Mouse (Mus musculus): ENCODE data around the gene Zkscan14. TPM values are rescaled to one million over a fixed set of nuclear protein-coding genes. Genes with fewer than 3 reads are reported as not detected.
"Not testable (repeated sequence)": the region's sequence is repeated elsewhere in the genome, so short reads cannot be mapped to it uniquely, and the experiment has no call there.

Zkscan14 gene
- polyA plus RNA-seq (2014; fragmentation: Nextera tagmentation; extraction: Ambion mirVana), result 13.9 and 16.4 TPM in 2 replicates

DNA sequence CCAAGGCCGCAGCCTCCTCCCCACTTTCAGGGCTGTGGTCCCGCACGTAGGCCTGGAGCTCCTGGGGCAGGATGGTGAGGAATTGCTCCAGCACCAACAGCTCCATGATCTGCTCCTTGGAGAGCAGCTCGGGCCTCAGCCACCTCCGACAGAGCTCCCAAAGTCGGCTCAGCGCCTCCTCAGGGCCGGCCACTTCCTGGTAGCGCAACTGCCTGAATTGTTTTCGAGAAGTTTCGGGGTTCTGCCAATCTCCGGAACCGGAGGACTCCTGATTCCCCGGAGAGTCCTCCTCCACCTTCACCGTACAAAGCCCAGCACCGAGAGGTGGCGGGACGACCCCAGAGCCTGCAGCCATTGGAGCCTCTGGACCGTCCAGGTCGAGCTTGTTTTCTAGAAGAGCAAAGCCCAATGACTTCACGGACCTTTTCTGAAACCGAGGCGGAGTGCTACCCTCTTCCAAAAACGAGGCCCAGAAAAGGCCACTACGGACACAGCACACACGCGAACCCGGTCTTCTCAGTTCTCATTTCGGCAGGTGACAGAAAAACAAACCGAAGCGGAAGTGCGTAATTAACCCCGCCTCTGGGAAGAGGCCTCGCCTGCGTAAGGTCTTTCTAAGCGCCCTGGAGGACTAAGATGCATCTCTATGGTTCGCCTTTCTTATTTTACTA lies at the start of gene Zkscan14:
Gene Zkscan14 (minus strand): TSS at position 548 of the 671 bp plus-strand sequence.
- no peaks in the 10 kb centered on the region for H3K27me3 ChIP-seq (ENCODE audit: control insufficient read depth, insufficient read depth, low read length)
- peak within 1 kb of the TSS; percentile 82 for H3K4me3 ChIP-seq (replicated peaks; ENCODE audit: low read depth, low read length)
- H3K36me3 ChIP-seq (ENCODE audit: control insufficient read depth, insufficient read depth, low read length), result peaks cover 8% of the 10 kb centered on the region; the same call in 1 of the 2 replicates
- 3% methylated on average over 37 of the region's 37 CpGs for WGBS
- peak within 1 kb of the TSS; percentile 63 for H3K27ac ChIP-seq (replicated peaks; ENCODE audit: low read depth, low read length)
- H3K4me1 ChIP-seq (ENCODE audit: control insufficient read depth, insufficient read depth, low read length), result peaks cover 18% of the 10 kb centered on the region
- peak within 1 kb of the TSS; percentile 97 for H3K4me2 ChIP-seq (ENCODE audit: low read length)
- peak; percentile 19; the same call in 1 of the 2 replicates for ATAC-seq (ENCODE audit: low FRiP score, low TSS enrichment)
- DNase-seq, result peak; percentile 95
- H3K9ac ChIP-seq (replicated peaks; ENCODE audit: low read length), result peak within 1 kb of the TSS; percentile 75
- no peaks in the 10 kb centered on the region for H3K9me3 ChIP-seq (ENCODE audit: control insufficient read depth, low read length)

DNA sequence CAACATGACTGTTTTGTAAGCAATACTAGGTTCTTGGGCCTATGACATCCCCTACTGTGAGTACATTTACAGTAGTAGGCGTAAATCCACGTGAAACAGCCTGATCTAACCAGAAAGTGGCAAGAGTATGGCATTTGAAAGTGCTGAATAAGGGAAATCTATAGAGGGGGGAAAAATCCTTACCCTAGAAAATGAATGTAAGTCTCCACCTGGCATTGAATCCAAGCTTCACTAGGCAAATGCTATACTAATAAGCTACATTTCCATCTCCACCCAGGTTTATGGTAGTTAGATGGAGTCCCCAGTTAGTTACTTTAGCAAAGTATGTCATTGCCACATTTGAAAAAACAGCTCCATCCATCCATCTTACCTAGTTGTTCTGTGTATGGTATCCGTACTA lies 47.9 kb upstream of the Zkscan14 start:
- no peaks in the 10 kb centered on the region for H3K27me3 ChIP-seq (ENCODE audit: control insufficient read depth, insufficient read depth, low read length)
- no peak overlapping the region for H3K4me2 ChIP-seq (ENCODE audit: low read length)
- ATAC-seq (ENCODE audit: low FRiP score, low TSS enrichment) (no peak), DNase-seq (no peak)
- no peak overlapping the region for H3K9ac ChIP-seq (replicated peaks; ENCODE audit: low read length)
- H3K27ac ChIP-seq (replicated peaks; ENCODE audit: low read depth, low read length), result no peak overlapping the region
- H3K36me3 ChIP-seq (ENCODE audit: control insufficient read depth, insufficient read depth, low read length), result peaks cover 46% of the 10 kb centered on the region
- no peaks in the 10 kb centered on the region for H3K4me1 ChIP-seq (ENCODE audit: control insufficient read depth, insufficient read depth, low read length)
- 97% methylated on average over 3 of the region's 3 CpGs for whole genome bisulfite sequencing
- H3K4me3 ChIP-seq (replicated peaks; ENCODE audit: low read depth, low read length), result no peak overlapping the region
- H3K9me3 ChIP-seq (ENCODE audit: control insufficient read depth, low read length), result no peaks in the 10 kb centered on the region

DNA sequence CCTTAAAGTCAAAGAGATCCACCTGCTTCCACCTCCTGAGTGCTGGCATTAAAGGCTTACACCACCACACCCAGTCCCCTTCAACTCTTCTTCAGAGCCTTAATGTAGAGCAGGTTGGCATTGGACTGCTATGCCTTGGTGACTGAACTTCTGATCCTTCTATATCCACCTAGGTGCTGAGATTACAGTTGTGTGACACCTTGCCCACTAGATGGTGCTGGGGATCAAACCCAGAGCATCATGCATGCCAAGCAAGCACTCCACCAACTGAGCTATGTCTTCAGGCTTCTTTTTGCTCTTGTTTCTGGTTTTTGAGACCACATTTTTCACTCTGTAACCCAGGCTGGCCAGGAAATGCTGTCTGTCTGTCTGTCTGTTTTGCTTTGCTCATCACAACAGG lies 33.0 kb upstream of the Zkscan14 start:
- ATAC-seq (ENCODE audit: low FRiP score, low TSS enrichment) (no peak), DNase-seq (peak; percentile 54)
- Histone ChIP-seq H3K27me3 (ENCODE audit: control insufficient read depth, insufficient read depth, low read length) (no peaks in the 10 kb centered on the region), H3K9me3 (ENCODE audit: control insufficient read depth, low read length) (no peaks in the 10 kb centered on the region), H3K4me1 (ENCODE audit: control insufficient read depth, insufficient read depth, low read length) (peaks cover 5% of the 10 kb centered on the region), H3K36me3 (ENCODE audit: control insufficient read depth, insufficient read depth, low read length) (peaks cover 60% of the 10 kb centered on the region), H3K27ac (replicated peaks; ENCODE audit: low read depth, low read length) (no peak overlapping the region), H3K4me2 (ENCODE audit: low read length) (no peak overlapping the region), H3K9ac (replicated peaks; ENCODE audit: low read length) (no peak overlapping the region), H3K4me3 (replicated peaks; ENCODE audit: low read depth, low read length) (no peak overlapping the region)

DNA sequence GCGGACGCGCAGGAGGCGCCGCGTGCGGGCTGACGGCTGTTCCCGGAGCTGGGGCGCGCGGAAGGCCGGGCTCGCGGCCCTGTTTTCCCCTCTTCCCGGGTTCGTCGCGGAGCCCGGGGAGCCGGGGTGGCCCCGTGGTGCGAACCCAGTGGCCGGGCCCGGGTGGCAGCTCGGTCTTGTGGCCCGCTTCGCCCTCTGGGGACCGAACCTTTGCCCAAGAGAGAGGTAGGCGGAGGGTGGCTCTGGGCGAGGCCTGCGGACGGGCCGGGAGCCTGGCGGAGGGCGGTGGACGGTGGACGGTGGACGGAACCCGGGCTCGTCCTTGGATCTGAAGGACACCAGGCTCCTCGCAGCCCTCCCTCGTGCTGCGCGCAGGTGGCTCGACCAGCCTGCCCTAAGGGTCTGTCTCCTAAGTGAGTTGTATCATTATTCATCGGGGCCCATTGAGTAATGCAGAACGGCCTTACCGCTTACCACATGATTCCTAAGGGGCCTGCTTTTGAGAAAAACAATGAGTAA lies 30.3 kb upstream of the Zkscan14 start:
- Histone ChIP-seq H3K27me3 (ENCODE audit: control insufficient read depth, insufficient read depth, low read length) (no peaks in the 10 kb centered on the region), H3K9me3 (ENCODE audit: control insufficient read depth, low read length) (no peaks in the 10 kb centered on the region), H3K4me3 (replicated peaks; ENCODE audit: low read depth, low read length) (peak overlapping the region; percentile 99), H3K27ac (replicated peaks; ENCODE audit: low read depth, low read length) (peak overlapping the region; percentile 92), H3K4me2 (ENCODE audit: low read length) (peak overlapping the region; percentile 90), H3K36me3 (ENCODE audit: control insufficient read depth, insufficient read depth, low read length) (peaks cover 36% of the 10 kb centered on the region), H3K4me1 (ENCODE audit: control insufficient read depth, insufficient read depth, low read length) (peaks cover 5% of the 10 kb centered on the region), H3K9ac (replicated peaks; ENCODE audit: low read length) (peak overlapping the region; percentile 97)
- under 1% methylated on average over 49 of the region's 49 CpGs for WGBS
- ATAC-seq (ENCODE audit: low FRiP score, low TSS enrichment) (peak; percentile 71), DNase-seq (peak; percentile 27)

DNA sequence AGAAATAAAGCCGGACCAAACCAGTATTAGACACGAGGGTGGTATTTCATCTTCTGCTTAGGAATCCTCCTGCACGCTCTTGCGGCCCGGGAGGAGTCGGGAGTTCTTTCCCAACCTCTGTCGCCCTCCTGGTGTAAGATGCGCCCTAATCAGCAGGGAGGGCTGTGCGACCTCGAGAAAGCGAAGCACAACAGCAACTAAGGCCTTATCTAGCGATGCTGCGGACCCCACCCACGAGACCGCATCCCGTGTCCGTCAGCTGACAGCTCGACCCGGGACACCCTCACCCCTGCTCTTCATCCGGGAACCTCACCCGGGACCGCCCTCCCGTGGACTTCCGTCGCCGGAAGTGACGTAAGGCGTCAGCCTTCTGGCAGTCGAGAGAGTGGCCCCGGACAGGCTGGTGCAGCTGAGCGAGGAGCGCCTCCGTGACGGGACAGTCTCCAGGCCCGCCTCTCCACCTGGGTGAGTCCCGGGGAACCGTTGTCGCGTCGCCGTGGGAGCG lies 29.8 kb upstream of the Zkscan14 start, which contains the start of gene Zfp655:
Gene Zfp655 (plus strand): TSS at position 349 of the 505 bp plus-strand sequence.
- Histone ChIP-seq H3K4me2 (ENCODE audit: low read length) (peak within 1 kb of the TSS; percentile 90), H3K27me3 (ENCODE audit: control insufficient read depth, insufficient read depth, low read length) (no peaks in the 10 kb centered on the region), H3K9me3 (ENCODE audit: control insufficient read depth, low read length) (no peaks in the 10 kb centered on the region), H3K27ac (replicated peaks; ENCODE audit: low read depth, low read length) (peak within 1 kb of the TSS; percentile 92), H3K36me3 (ENCODE audit: control insufficient read depth, insufficient read depth, low read length) (peaks cover 32% of the 10 kb centered on the region), H3K4me3 (replicated peaks; ENCODE audit: low read depth, low read length) (peak within 1 kb of the TSS; percentile 99), H3K4me1 (ENCODE audit: control insufficient read depth, insufficient read depth, low read length) (peaks cover 5% of the 10 kb centered on the region), H3K9ac (replicated peaks; ENCODE audit: low read length) (peak within 1 kb of the TSS; percentile 97)
- peak; percentile 98 for DNase-seq
- WGBS, result under 1% methylated on average over 42 of the region's 42 CpGs
- ATAC-seq (ENCODE audit: low FRiP score, low TSS enrichment), result peak; percentile 97

DNA sequence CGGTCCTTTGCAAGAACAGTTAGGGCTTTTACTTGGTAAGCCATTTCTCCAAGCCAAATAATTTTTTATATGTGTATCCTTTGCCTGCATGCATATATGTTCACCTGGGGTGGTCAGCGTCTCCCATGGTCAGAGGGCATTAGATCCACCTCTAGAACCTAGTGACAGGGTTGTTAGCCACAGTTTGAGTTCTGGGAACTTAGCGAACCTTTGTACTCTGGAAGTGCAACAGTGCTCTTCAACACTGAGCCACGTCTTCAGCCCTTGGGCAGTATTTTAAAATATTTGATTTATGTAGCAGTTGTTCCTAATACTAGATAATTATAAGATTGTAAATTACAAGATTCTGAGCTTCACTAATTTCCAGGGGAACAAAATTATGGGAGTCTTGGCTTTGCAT lies 29.0 kb upstream of the Zkscan14 start:
- Histone ChIP-seq H3K36me3 (ENCODE audit: control insufficient read depth, insufficient read depth, low read length) (peaks cover 25% of the 10 kb centered on the region), H3K4me3 (replicated peaks; ENCODE audit: low read depth, low read length) (peak overlapping the region; percentile 99), H3K27me3 (ENCODE audit: control insufficient read depth, insufficient read depth, low read length) (no peaks in the 10 kb centered on the region), H3K9ac (replicated peaks; ENCODE audit: low read length) (peak overlapping the region; percentile 97; the same call in 1 of the 2 replicates), H3K4me1 (ENCODE audit: control insufficient read depth, insufficient read depth, low read length) (peaks cover 5% of the 10 kb centered on the region), H3K4me2 (ENCODE audit: low read length) (peak overlapping the region; percentile 90), H3K27ac (replicated peaks; ENCODE audit: low read depth, low read length) (no peak overlapping the region; the same call in 1 of the 2 replicates), H3K9me3 (ENCODE audit: control insufficient read depth, low read length) (no peaks in the 10 kb centered on the region)
- whole genome bisulfite sequencing, result 89% methylated on average over 4 of the region's 4 CpGs
- ATAC-seq (ENCODE audit: low FRiP score, low TSS enrichment) (no peak), DNase-seq (no peak)

DNA sequence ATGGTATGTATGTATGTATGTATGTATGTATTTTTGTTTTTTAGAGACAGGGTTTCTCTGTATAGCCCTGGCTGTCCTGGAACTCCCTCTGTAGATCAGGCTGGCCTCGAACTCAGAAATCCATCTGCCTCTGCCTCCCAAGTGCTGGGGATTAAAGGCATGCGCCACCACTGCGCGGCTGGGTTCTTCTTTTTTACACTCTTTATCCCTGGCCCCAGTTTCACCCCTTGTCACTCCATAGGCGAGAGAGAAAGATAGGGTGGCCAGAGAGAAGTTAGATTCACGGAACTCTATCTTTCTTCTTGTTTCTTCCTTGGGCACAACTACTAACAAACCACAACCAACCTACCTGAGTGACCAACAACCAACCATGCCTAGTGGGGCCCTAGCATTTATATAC lies 27.6 kb upstream of the Zkscan14 start:
- H3K27me3 ChIP-seq (ENCODE audit: control insufficient read depth, insufficient read depth, low read length); H3K4me3 ChIP-seq (replicated peaks; ENCODE audit: low read depth, low read length); H3K9ac ChIP-seq (replicated peaks; ENCODE audit: low read length); H3K9me3 ChIP-seq (ENCODE audit: control insufficient read depth, low read length); ATAC-seq (ENCODE audit: low FRiP score, low TSS enrichment); H3K4me2 ChIP-seq (ENCODE audit: low read length); DNase-seq; H3K4me1 ChIP-seq (ENCODE audit: control insufficient read depth, insufficient read depth, low read length); H3K27ac ChIP-seq (replicated peaks; ENCODE audit: low read depth, low read length): not testable (repeated sequence)
- peaks cover 12% of the 10 kb centered on the region for H3K36me3 ChIP-seq (ENCODE audit: control insufficient read depth, insufficient read depth, low read length)
- 83% methylated on average over 6 of the region's 6 CpGs for WGBS

DNA sequence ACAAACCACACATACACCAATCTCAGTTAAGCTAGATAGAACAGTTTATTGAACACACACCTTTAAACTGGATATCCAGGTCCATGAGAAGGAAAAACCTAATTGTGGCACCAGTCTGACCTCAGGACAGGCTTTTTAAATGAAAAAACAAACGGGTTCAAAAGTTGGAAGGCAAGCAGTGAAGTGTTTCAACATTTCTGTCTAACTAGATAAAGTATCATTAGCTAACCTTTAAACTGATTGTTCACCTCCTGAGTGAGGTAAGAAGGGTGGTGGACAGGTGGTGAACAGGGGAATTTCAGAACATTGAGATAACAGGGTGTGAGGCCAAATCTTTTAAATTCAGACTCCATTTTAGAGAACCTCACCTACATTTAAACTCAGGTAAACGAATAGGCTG lies 24.8 kb upstream of the Zkscan14 start:
- Histone ChIP-seq H3K9me3 (ENCODE audit: control insufficient read depth, low read length) (no peaks in the 10 kb centered on the region), H3K4me3 (replicated peaks; ENCODE audit: low read depth, low read length) (no peak overlapping the region), H3K4me1 (ENCODE audit: control insufficient read depth, insufficient read depth, low read length) (no peaks in the 10 kb centered on the region), H3K4me2 (ENCODE audit: low read length) (no peak overlapping the region), H3K27ac (replicated peaks; ENCODE audit: low read depth, low read length) (no peak overlapping the region), H3K9ac (replicated peaks; ENCODE audit: low read length) (no peak overlapping the region), H3K27me3 (ENCODE audit: control insufficient read depth, insufficient read depth, low read length) (no peaks in the 10 kb centered on the region), H3K36me3 (ENCODE audit: control insufficient read depth, insufficient read depth, low read length) (peaks cover 13% of the 10 kb centered on the region)
- WGBS, result 58% methylated on average over 2 of the region's 2 CpGs
- no peak for DNase-seq
- ATAC-seq (ENCODE audit: low FRiP score, low TSS enrichment), result no peak

DNA sequence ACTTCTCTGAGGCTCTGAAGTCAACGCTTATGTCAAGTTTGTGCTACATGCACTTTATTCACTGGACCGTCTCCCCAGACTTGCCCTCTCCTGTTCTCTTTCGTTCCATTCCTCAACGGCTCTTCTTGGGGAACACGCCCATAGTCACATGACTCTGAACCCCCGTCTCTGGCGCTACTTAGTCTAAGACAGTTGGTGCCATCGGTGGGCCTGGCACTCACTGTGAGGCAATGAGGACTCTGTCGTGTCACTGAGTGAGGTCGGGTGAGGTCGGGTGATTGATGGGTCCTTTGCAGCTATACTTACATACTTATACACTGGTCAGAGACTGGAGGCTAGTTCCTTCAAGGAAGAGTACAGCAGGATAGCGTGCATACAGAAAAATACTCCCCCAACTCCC lies 21.7 kb upstream of the Zkscan14 start:
- H3K9me3 ChIP-seq (ENCODE audit: control insufficient read depth, low read length), result no peaks in the 10 kb centered on the region
- peaks cover 40% of the 10 kb centered on the region for H3K36me3 ChIP-seq (ENCODE audit: control insufficient read depth, insufficient read depth, low read length)
- no peak overlapping the region for H3K9ac ChIP-seq (replicated peaks; ENCODE audit: low read length)
- H3K4me1 ChIP-seq (ENCODE audit: control insufficient read depth, insufficient read depth, low read length), result no peaks in the 10 kb centered on the region
- no peak for ATAC-seq (ENCODE audit: low FRiP score, low TSS enrichment)
- WGBS, result 87% methylated on average over 12 of the region's 12 CpGs
- no peak overlapping the region for H3K4me3 ChIP-seq (replicated peaks; ENCODE audit: low read depth, low read length)
- no peak overlapping the region for H3K4me2 ChIP-seq (ENCODE audit: low read length)
- H3K27ac ChIP-seq (replicated peaks; ENCODE audit: low read depth, low read length), result no peak overlapping the region
- no peak for DNase-seq
- no peaks in the 10 kb centered on the region for H3K27me3 ChIP-seq (ENCODE audit: control insufficient read depth, insufficient read depth, low read length)

Measured in midbrain, embryonic 14.5 days (tissue).